Mouse (Mus musculus): ENCODE measurements at regions not wholly inside any gene's neighbourhood (a gene's known extent, or its start where the extent isn't known, plus 50 kb on each side); places are given as distances from the start of the nearest gene placed in this dataset.

DNA sequence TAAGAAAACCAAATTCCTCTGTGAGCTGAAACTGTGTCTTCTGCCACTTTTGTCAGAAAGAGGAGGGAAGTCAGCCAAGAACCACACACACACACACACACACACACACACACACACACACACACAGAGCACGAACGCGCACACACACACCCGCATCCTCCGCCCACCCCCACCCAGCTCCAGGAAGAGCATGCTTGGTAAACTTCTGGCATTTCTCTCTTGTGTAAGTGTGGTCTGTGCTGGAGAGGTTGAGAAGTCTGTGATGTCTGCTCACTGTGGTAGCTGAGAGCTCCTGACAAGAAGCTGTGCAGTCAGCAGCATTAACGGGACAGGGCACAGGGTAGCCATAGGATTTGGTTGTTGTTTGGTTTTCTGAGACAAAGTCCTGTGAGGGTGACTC lies 120.8 kb upstream of the Topaz1 start:
- no peak for DNase-seq (ENCODE audit: low read depth)

DNA sequence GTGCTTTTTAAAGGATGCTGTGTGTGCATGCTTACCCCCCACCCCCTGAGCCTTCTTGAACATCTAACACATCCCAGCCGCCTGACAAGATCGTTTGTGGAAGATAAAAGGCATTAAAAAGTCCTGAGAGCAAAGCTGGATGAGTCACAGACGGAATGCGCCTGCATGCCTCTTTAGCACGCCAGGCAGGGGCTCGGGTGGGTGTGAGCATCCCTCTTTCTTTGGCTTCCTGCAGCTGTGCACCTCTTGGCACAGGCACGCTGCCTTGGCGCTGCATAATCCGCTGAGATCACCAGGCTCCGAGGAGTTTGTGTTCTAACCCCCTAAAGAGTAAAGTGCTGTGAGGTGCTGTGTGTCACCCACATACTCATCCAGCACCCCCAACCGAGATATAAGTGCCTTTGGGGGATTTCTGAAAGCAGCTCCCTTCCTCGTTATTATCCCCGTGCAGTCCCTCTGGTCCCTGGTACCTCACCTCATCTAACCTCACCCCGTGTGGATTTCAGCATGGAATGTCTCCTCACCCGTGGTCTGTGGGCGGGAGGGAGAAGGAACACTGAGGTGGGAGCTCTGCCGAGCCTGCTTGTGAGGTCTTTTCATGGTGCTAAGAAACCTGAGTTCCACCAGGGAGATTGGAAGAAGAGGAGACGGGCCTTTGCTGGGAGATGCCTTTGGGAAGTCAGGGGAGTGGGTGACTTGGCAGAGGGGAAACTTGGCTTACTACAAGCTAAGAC lies 117.8 kb upstream of the Topaz1 start:
- no peak for DNase-seq (ENCODE audit: low read depth)

DNA sequence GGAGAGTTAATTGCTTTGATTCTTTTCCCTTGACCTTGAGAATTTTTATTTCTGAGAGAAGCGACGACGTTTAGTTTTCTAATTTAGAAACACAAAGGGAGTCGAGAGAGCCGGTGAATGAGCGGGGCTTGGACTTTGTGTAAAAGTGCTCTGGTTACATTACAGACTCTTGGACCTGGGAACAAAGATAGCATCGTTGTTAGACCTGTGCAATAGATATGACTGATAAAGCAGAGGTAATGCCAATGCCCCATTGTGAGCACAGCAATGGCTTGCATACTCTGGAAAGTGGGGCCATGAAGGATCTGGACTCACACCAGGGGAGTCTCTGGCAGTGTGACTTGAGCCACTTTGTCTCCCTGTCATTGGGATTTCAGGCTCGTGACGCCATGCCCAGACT lies 115.4 kb upstream of the Topaz1 start:
- DNase-seq (ENCODE audit: low read depth): no peak

DNA sequence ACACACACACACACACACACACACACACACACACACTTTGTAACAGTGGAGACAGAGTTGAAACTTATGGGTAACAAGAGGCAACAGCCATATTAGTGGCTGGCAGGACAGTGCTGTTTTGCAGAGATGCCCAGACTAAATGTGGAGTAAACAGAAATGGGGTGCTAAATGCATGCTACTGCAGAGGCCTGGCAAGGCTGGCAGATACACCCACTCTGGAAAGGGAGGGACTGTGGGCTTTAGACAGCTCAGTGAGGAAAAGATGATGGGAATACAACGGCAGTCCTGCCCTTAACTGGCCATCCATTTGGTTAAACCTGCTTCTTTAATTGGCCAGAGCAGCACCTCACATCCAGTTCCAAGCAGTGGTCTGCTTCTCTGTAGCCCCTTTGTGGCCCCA lies 113.7 kb upstream of the Topaz1 start:
- no peak for DNase-seq (ENCODE audit: low read depth)

DNA sequence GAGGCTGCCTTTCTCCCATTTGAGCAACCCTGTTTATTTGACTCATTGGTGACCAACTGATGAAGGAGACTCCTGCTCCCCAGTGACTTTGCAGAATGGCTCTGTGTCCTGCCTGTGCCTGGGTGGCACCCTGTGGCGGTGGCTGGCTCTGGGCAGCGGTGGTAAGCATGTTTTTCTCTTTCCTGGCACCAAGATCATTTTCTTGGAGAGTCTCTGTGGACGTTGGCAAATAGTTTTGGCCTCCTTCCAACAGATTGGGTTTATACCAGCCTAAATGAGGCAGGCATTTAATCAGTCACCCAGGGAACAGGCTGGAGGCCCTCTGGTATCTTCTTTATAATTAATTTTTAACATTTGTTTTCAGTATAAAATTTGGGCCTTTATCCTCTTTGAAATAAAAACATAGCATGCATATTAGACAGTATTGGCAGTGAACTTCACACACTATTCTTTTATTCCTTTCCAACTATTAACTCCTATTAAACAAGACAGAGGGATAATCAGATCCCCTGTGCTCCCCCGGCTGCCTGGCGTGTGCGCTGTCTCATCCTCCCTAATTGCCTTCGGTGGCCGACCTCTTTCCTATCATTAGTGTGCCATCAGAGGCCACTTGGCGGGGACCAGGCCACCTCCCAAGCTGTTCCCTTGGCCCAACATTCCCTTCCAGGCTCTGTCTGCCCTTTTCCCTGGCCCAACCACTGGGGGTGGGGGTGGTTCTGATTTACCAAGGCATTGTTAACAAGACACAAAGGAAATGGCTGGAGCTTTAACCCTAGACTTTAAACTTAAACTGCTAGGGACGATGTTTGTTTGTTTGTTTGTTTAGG lies 111.8 kb upstream of the Topaz1 start:
- no peak for DNase-seq (ENCODE audit: low read depth)

DNA sequence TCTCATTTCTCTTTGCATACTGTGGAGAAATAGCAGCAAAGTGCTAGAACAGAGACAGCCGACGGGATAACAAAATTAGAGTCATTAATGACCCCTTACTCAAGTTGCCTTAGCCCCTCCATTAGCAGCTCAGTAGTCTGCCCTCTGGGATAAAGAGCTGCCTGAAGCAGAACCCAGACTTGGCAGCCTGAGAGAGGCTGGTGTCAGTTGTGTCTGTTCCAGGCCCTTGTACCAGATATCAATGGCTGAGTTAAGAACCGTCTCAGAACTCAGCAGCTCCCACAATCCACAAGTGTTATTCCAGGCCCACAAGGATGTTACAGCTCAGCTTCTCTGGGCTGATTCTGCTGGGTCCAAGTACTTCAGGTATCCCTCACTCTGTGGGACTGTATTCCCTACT lies 109.6 kb upstream of the Topaz1 start:
- no peak for DNase-seq (ENCODE audit: low read depth)

DNA sequence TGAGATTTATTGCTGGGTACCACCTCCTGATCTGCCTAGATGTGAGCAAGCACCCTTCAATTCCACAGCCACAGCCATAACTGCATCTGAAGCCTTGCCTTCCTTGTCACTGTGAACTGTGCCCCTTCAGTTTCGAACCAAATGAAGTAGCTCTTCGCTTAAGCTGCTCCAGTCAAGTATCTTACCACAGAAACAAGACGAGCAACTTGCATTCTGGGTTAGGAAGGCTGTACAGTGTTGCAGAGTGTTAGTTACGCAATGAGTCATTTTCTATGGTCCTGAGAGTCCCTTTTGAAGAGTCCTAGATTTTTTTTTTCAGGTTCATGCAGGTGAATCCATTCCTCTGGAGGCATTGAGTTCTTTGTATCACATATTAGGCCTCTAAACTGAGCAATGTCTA lies 107.9 kb upstream of the Topaz1 start:
- DNase-seq (ENCODE audit: low read depth): no peak

- DNase-seq (ENCODE audit: low read depth): no peak
These were observed 104.2 kb upstream of the Topaz1 start for GRCm38 (mm10) chr9:122642913-122643312.

DNA sequence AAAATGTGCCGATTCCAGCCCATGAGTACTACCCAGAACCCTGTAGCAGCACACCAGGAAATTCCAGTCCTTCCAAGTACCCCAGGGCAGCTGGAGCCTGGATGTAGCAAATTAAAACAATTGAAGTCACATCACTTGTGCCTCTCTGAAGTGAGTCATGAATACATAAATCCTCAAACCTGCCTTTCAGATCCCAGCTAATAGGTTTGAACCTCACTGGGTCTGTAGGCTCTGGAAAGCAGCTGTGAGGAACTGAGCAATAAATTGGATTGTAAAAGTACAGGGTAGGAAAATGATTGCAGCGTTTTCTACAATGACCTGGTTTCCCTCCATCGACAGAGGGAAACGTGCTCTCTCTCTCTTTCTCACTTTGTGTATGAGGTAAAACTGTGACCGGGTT lies 101.6 kb upstream of the Topaz1 start:
- DNase-seq (ENCODE audit: low read depth): no peak

DNA sequence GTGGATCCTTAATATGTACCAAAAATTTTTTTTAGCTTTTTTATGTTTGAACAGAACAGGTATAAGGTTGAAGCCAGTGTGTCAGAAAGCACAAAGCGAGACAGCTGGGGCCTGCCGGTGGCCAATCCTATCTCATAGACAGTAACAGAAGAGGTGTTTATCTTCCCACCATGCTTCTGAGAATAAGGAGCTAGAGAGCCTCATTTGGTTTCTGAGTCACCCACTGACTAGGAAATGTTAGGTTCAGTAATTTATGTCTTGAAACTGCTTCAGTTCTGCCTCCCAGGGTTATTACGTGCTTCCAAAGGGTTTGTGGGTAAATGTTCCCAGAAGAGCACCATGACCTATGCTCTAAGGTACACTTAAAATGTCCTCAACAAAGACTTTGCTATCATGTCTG lies 96.3 kb upstream of the Topaz1 start:
- no peak for DNase-seq (ENCODE audit: low read depth)

- DNase-seq (ENCODE audit: low read depth): peak; percentile 9
These were observed 91.6 kb upstream of the Topaz1 start for GRCm38 (mm10) chr9:122655583-122655982.

- DNase-seq (ENCODE audit: low read depth): no peak
These were observed 87.1 kb upstream of the Topaz1 start for GRCm38 (mm10) chr9:122660050-122660449.

DNA sequence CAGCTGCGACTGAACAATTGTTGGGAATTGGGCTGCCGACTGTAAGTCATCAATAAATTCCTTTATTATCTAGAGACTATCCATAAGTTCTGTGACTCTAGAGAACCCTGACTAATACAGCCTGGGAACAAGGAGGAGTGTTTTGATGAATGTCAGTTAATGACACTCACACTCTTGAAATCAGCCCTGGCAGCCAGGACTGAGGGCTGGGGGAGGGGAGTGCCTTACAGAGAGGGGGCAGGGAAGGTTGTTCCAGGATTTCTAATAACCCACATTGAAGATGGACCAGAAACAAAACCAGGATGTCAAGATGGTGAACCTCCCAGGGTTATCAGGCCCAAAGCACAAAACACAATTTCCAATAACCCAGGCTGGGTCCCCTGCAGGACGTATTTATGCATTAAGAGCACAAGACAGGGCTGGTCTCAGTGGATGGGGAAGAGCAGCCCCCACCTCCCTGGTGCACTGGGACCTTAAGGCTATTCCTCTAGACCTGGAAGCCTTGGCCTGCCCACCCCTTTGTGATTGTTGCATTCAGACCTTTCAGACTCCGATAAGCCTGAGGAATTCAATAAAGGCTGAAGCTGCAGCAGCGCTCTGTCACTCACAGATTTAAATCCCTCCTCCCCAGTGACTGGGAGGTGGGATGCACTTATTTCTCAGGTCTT lies 80.0 kb upstream of the Topaz1 start:
- DNase-seq (ENCODE audit: low read depth): no peak

GRCm38 (mm10) chr9:122667646-122667981 lies 79.5 kb upstream of the Topaz1 start:
- DNase-seq (ENCODE audit: low read depth): no peak

DNA sequence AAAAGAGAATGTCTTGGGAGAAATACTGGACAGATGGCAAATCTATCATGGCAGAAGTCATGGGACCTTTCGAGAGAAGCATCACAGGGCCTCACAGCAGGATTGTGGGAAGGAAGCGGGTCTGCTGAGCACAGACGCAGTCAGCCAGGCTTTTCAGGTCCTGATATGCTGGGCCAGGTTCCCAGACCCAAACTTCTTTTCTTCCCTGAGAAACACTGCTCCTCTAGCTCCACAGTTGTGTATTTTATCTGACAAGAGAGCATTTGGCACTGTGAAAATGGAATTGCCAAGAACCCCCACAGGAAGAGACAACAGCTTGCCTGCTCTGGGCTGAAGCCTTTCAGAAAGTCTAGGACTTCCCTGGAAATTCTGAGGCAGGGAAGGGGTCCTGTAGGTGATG lies 73.4 kb upstream of the Topaz1 start:
- DNase-seq (ENCODE audit: low read depth): no peak

DNA sequence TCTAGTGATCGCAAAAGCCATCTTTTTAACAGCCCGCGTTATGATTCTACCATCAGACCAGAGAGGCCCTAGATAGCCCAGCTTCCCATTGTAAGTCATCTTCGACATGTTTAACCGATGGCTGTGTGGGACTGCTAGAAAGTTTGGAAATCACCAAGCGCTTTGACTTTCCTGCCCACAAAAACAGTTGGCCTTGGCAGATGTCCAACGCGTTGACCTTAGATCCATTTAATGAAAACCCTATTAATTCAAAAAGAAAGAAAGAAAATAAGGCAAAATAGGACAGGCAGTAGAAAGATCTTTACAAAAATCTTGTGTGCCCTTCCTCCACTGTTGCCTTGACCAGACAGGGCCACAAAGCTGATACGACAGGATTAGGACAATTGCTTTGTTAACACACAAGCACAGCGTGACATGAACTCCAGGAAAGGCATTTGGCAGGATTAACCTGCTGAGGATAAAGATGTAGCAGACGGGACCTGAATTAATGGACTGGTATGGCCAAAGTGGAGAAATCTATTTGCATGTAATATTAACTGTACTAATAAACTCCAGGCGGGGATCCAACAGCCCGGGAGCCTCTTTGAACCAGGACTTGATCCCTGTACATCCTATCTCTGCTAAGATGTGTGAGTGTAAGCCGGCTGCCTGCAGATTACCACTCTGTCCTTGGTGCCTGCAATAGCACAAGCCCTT lies 69.0 kb upstream of the Topaz1 start:
- DNase-seq (ENCODE audit: low read depth): no peak

DNA sequence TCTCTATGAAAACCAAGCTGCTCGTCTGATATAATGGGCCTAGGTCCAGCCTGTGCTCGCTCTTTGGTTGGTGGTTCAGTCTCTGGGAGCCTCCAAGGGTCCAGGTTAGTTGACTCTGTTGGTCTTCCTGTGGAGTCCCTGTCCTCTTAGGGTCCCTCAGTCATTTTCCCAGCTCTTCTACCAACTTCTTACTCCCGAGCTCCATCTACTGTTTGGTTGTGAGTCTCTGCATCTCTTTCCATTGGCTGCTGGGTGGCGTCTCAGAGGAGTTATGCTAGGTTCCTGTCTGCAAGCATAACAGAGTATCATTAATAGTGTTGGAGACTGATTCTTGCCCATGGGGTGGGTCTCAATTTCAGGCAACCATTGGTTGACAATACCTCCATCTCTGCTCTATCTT lies 60.0 kb upstream of the Topaz1 start:
- DNase-seq (ENCODE audit: low read depth): no peak

- DNase-seq (ENCODE audit: low read depth): peak; percentile 3
These were observed 55.3 kb upstream of the Topaz1 start for GRCm38 (mm10) chr9:122691879-122692278.

DNA sequence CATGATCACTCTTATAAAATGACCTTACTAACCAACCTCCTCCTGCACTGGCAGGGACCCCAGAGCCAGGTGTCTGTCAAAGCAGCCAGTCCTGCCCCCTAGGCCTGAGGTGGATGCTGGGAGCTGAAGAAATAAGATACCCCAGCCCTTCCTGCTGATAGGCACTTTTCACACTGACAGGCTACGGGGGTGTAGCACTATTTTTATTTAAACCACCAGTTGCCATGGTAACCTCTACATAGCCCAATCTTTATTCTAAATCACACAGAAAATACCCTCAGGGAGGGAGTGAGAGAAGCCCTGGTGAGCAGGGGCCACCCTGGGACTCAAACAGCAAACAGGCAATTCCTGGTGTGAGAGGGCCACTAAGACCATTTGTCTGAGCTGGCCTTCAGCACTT lies 51.4 kb upstream of the Topaz1 start:
- no peak for DNase-seq (ENCODE audit: low read depth)

All from naive thymus-derived CD4-positive, alpha-beta T cell, adult 2 months (primary cell).